13 mouse cellular contexts compared by ENCODE assay signal in genomic region chr11:118520251-118520650, GRCm38 (mm10). TPM values are rescaled to one million over a fixed set of nuclear protein-coding genes. Genes with fewer than 3 reads are reported as not detected.
DNase-seq lines count a peak whose midpoint lies in the region; ATAC-seq and TF ChIP-seq lines count a peak whose summit lies in the region.
"Had no signal": no experiment of that assay in that cellular context is flagged by ENCODE, and none has a peak within 500 bp of the region (broad histone marks: within the 10 kb centered on the region; RNA-seq: fewer than 3 reads in every experiment).

No protein-coding gene starts in this region.

- H3K4me3 ChIP-seq in kidney, postnatal 0 days (replicated peaks; ENCODE audit: low read depth, low read length), result no peak overlapping the region
- H3K4me3 ChIP-seq in kidney, embryonic 14.5 days (ENCODE audit: low read length), result no peak overlapping the region
- H3K4me3 ChIP-seq in bone marrow macrophage, adult 2 months (ENCODE audit: insufficient read depth, low read length), result no peak overlapping the region
- H3K4me3 ChIP-seq: lung, embryonic 15.5 days; midbrain, embryonic 10.5 days had no signal

- WGBS in kidney, postnatal 0 days, result 62% methylated on average over 5 of the region's 5 CpGs
- WGBS in kidney, embryonic 14.5 days, result 60% methylated on average over 5 of the region's 5 CpGs

- H3K27me3 ChIP-seq in kidney, postnatal 0 days (ENCODE audit: insufficient read depth, low read length), result no peaks in the 10 kb centered on the region
- H3K27me3 ChIP-seq in kidney, embryonic 14.5 days (ENCODE audit: control insufficient read depth, insufficient read depth, low read length), result no peaks in the 10 kb centered on the region; the same call in 1 of the 2 replicates
- H3K27me3 ChIP-seq: lung, embryonic 15.5 days had no signal

- no peak overlapping the region for H3K9ac ChIP-seq in kidney, postnatal 0 days (ENCODE audit: low read depth, low read length)
- no peak overlapping the region for H3K9ac ChIP-seq in kidney, embryonic 14.5 days (ENCODE audit: low read depth, low read length)
- H3K9ac ChIP-seq: lung, embryonic 15.5 days had no signal

- TF ChIP-seq POLR2A in bone marrow macrophage, adult 2 months (IDR thresholded peaks at IDR 0.05; ENCODE audit: borderline replicate concordance, low read depth, low read length), result no peak

- H3K4me2 ChIP-seq in kidney, postnatal 0 days (ENCODE audit: low read length), result no peak overlapping the region
- no peak overlapping the region for H3K4me2 ChIP-seq in kidney, embryonic 14.5 days (replicated peaks; ENCODE audit: low read depth, low read length)
- H3K4me2 ChIP-seq: lung, embryonic 15.5 days had no signal

- H3K36me3 ChIP-seq in kidney, postnatal 0 days (ENCODE audit: insufficient read depth, low read length), result no peaks in the 10 kb centered on the region
- H3K36me3 ChIP-seq in kidney, embryonic 14.5 days (ENCODE audit: control insufficient read depth, insufficient read depth, low read length), result no peaks in the 10 kb centered on the region
- H3K36me3 ChIP-seq: lung, embryonic 15.5 days; midbrain, embryonic 10.5 days had no signal

- H3K27ac ChIP-seq in kidney, postnatal 0 days, result no peak overlapping the region
- no peak overlapping the region for H3K27ac ChIP-seq in kidney, embryonic 14.5 days (ENCODE audit: low read depth, low read length)
- H3K27ac ChIP-seq in bone marrow macrophage, adult 2 months (ENCODE audit: insufficient read depth, low read depth, low read length), result no peak overlapping the region
- H3K27ac ChIP-seq: lung, embryonic 15.5 days; midbrain, embryonic 10.5 days had no signal

- H3K9me3 ChIP-seq in kidney, postnatal 0 days (replicated peaks; ENCODE audit: low read length), result no peaks in the 10 kb centered on the region
- no peaks in the 10 kb centered on the region for H3K9me3 ChIP-seq in kidney, embryonic 14.5 days (ENCODE audit: control insufficient read depth, low read length)
- H3K9me3 ChIP-seq: lung, embryonic 15.5 days; midbrain, embryonic 10.5 days had no signal

- peak; percentile 47; the same call in 1 of the 2 replicates for TF ChIP-seq CTCF in kidney, postnatal 0 days (IDR thresholded peaks at IDR 0.05; ENCODE audit: low read depth)
- peak; percentile 27; the same call in 1 of the 2 replicates for TF ChIP-seq CTCF in bone marrow macrophage, adult 2 months (IDR thresholded peaks at IDR 0.05; ENCODE audit: low read depth, low read length)

- H3K4me1 ChIP-seq in kidney, postnatal 0 days (replicated peaks; ENCODE audit: insufficient read depth, low read length), result 0 out of 2 replicates have a peak, but pooled peaks cover 7% of the 10 kb centered on the region
- H3K4me1 ChIP-seq in kidney, embryonic 14.5 days (ENCODE audit: control insufficient read depth, insufficient read depth, low read length), result 0 out of 2 replicates have a peak, but pooled peaks cover 11% of the 10 kb centered on the region
- no peaks in the 10 kb centered on the region for H3K4me1 ChIP-seq in bone marrow macrophage, adult 2 months (ENCODE audit: control insufficient read depth, insufficient read depth, low read length)
- H3K4me1 ChIP-seq: lung, embryonic 15.5 days had no signal

- ATAC-seq in CD4-positive, CD25-positive, alpha-beta regulatory T cell, adult 4 months, result no peak
- no peak for ATAC-seq in kidney, postnatal 0 days (replicated peaks; ENCODE audit: low FRiP score, low read depth)
- ATAC-seq in kidney, embryonic 14.5 days (ENCODE audit: low FRiP score, low TSS enrichment), result no peak

- DNase-seq in CD4-positive, CD25-positive, alpha-beta regulatory T cell, adult 2 months (ENCODE audit: low read depth, low spot score), result peak; percentile 39
- DNase-seq in kidney, postnatal 0 days (ENCODE audit: low spot score), result no peak
- peak; percentile 7 for DNase-seq in 416B (ENCODE audit: low read depth)
- no peak for DNase-seq in spleen, postnatal 4 days (ENCODE audit: low spot score in 2 of 2)
- DNase-seq in cerebellum, adult 18-20 months, result no peak
- DNase-seq: adrenal gland, adult 2 months; heart, adult 11 months; spleen, adult 18-20 months had no signal

RNA-seq across cellular contexts. Expression of gene Engase, which starts 43.6 kb away (rescaled TPM):
- polyA plus RNA-seq in CD4-positive, CD25-positive, alpha-beta regulatory T cell, adult 4 months (2017; shearing (Covaris generic)), result 1 to 10 TPM; 2.3 to 5.1 TPM
- polyA plus RNA-seq in kidney, postnatal 0 days (2015; fragmentation: Nextera tagmentation; extraction: Ambion mirVana), result 5.3 and 5.8 TPM in 2 replicates
- 3.9 and 9.7 TPM in 2 replicates for polyA plus RNA-seq in kidney, embryonic 14.5 days (2014; fragmentation: Nextera tagmentation; extraction: Ambion mirVana)
- polyA plus RNA-seq in bone marrow macrophage, adult 2 months (2012; ENCODE audit: insufficient read depth, insufficient read length, missing spikeins), result 32.7 and 38.9 TPM in 2 replicates

Comparison
In these comparisons a context has a peak if more than half of its experiments do, and no peak if none do; other contexts are left out.
1. DNase-seq: peak in CD4-positive, CD25-positive, alpha-beta regulatory T cell, adult 2 months (single experiment) and 416B (single experiment); none in kidney, postnatal 0 days (single experiment), spleen, postnatal 4 days (0 of 2) and cerebellum, adult 18-20 months (0 of 2).